Mouse (Mus musculus): ENCODE measurements at regions not wholly inside any gene's neighbourhood (a gene's known extent, or its start where the extent isn't known, plus 50 kb on each side); places are given as distances from the start of the nearest gene placed in this dataset.

DNA sequence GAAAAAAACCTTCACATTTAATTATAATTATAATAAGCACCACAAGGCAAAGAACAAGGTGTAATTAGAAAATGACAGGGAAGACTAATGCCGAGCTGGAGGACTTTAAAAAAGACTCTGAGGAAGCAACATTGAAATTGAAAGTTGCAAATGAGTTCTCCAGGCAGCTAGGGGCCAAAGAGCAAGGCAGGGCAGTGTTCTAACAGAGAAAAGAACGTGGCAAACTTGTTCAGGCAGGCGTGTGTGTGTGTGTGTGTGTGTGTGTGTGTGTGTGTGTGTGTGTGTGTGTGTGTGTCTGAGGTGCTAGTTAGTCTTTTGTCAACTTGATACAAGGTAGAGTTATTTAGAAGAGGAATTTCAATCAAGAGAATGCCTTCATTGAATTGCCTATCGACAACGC is 60.0 kb upstream of the Hmcn1 start:
- Histone ChIP-seq H3K4me3 (no peak overlapping the region), H3K4me2 (ENCODE audit: low read depth) (no peak overlapping the region), H3K79me2 (ENCODE audit: control insufficient read depth, insufficient read depth) (no peaks in the 10 kb centered on the region), H3K27me3 (ENCODE audit: control insufficient read depth, insufficient read depth, insufficient read length) (no peaks in the 10 kb centered on the region), H3ac (ENCODE audit: control insufficient read depth, insufficient read length) (no peak overlapping the region), H3K36me3 (ENCODE audit: control insufficient read depth, insufficient read depth) (no peaks in the 10 kb centered on the region)
- TF ChIP-seq TCF12 (IDR thresholded peaks at IDR 0.05; ENCODE audit: insufficient read depth, poor library complexity, severe bottlenecking) (no peak), E2F4 (IDR thresholded peaks at IDR 0.05; ENCODE audit: insufficient read depth) (no peak), TCF3 (IDR thresholded peaks at IDR 0.05; ENCODE audit: insufficient read length, low read depth) (no peak), MAX (IDR thresholded peaks at IDR 0.05; ENCODE audit: low read depth) (no peak), POLR2AphosphoS2 (IDR thresholded peaks at IDR 0.05; ENCODE audit: insufficient read length, low read depth) (no peak), CEBPB (IDR thresholded peaks at IDR 0.05; ENCODE audit: insufficient read depth, poor library complexity, severe bottlenecking) (no peak), USF1 (IDR thresholded peaks at IDR 0.05; ENCODE audit: low read depth) (no peak), SRF (IDR thresholded peaks at IDR 0.05; ENCODE audit: control insufficient read depth, insufficient read length, low read depth) (no peak), MYOD1 (IDR thresholded peaks at IDR 0.05; ENCODE audit: control insufficient read depth in 1 of 3, insufficient read length in 2 of 3, low read depth in 2 of 3) (no peak), REST (IDR thresholded peaks at IDR 0.05; ENCODE audit: insufficient read depth, insufficient read length) (no peak), POLR2A (IDR thresholded peaks at IDR 0.05; ENCODE audit: insufficient read length, low read depth) (no peak), MYOG (IDR thresholded peaks at IDR 0.05; ENCODE audit: control insufficient read depth in 1 of 3, insufficient read depth in 1 of 3, insufficient read length in 2 of 3, low read depth in 2 of 3) (no peak)

DNA sequence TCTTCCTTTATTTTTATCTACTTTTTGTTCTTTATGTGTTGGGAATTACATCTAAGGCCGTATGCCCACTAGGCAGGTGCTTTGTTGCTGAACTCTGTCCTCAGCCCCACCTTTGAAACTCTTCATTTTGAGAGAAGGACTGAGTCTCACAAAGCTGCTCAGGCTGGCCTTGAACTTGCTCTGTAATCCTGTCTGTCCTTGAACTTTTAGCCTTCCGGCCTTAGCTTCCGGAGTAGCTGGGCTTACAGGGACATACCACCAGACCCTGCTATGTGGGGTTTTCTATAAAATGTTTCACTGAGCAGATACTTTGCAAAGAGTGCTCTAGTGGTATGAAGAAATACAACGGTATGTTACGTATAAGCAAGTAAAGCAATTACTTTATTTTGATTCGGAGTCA is 62.2 kb upstream of the Hmcn1 start:
- H3K79me2 ChIP-seq (ENCODE audit: control insufficient read depth, insufficient read depth), result no peaks in the 10 kb centered on the region
- H3K36me3 ChIP-seq (ENCODE audit: control insufficient read depth, insufficient read depth), result no peaks in the 10 kb centered on the region
- H3ac ChIP-seq (ENCODE audit: control insufficient read depth, insufficient read length), result no peak overlapping the region
- no peak overlapping the region for H3K4me3 ChIP-seq
- H3K4me2 ChIP-seq (ENCODE audit: low read depth), result no peak overlapping the region
- TF ChIP-seq CEBPB (IDR thresholded peaks at IDR 0.05; ENCODE audit: insufficient read depth, poor library complexity, severe bottlenecking) (no peak), REST (IDR thresholded peaks at IDR 0.05; ENCODE audit: insufficient read depth, insufficient read length) (no peak), USF1 (IDR thresholded peaks at IDR 0.05; ENCODE audit: low read depth) (no peak), TCF3 (IDR thresholded peaks at IDR 0.05; ENCODE audit: insufficient read length, low read depth) (no peak), TCF12 (IDR thresholded peaks at IDR 0.05; ENCODE audit: insufficient read depth, poor library complexity, severe bottlenecking) (no peak), POLR2AphosphoS2 (IDR thresholded peaks at IDR 0.05; ENCODE audit: insufficient read length, low read depth) (no peak), MYOD1 (IDR thresholded peaks at IDR 0.05; ENCODE audit: control insufficient read depth in 1 of 3, insufficient read length in 2 of 3, low read depth in 2 of 3) (no peak), E2F4 (IDR thresholded peaks at IDR 0.05; ENCODE audit: insufficient read depth) (no peak), SRF (IDR thresholded peaks at IDR 0.05; ENCODE audit: control insufficient read depth, insufficient read length, low read depth) (no peak), MAX (IDR thresholded peaks at IDR 0.05; ENCODE audit: low read depth) (no peak), POLR2A (IDR thresholded peaks at IDR 0.05; ENCODE audit: insufficient read length, low read depth) (no peak), MYOG (IDR thresholded peaks at IDR 0.05; ENCODE audit: control insufficient read depth in 1 of 3, insufficient read depth in 1 of 3, insufficient read length in 2 of 3, low read depth in 2 of 3) (no peak)
- no peaks in the 10 kb centered on the region for H3K27me3 ChIP-seq (ENCODE audit: control insufficient read depth, insufficient read depth, insufficient read length)

DNA sequence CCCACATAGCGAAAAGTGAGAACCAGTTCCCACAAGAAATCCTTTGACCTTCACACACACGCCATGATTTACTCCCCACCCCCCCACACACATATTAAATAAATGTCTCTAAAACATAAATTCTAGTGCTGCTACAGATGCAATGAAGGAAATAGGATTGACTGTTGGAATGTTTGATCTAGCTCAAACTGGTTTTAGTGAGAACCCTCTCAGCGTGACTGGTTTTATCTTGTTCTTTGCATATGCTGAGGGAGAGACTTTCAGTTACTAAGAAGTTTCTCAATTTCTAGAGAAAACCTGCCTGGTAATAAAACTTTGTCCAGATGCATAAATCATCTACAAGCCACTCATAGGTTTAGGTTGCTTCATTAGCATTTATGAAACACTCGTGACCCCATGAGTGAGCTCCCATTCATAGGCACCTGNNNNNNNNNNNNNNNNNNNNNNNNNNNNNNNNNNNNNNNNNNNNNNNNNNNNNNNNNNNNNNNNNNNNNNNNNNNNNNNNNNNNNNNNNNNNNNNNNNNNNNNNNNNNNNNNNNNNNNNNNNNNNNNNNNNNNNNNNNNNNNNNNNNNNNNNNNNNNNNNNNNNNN is 66.4 kb upstream of the Hmcn1 start:
- Histone ChIP-seq H3K4me3 (no peak overlapping the region), H3K4me2 (ENCODE audit: low read depth) (no peak overlapping the region), H3K36me3 (ENCODE audit: control insufficient read depth, insufficient read depth) (no peaks in the 10 kb centered on the region), H3K27me3 (ENCODE audit: control insufficient read depth, insufficient read depth, insufficient read length) (no peaks in the 10 kb centered on the region), H3K79me2 (ENCODE audit: control insufficient read depth, insufficient read depth) (no peaks in the 10 kb centered on the region), H3ac (ENCODE audit: control insufficient read depth, insufficient read length) (no peak overlapping the region)
- TF ChIP-seq MAX (IDR thresholded peaks at IDR 0.05; ENCODE audit: low read depth) (no peak), CEBPB (IDR thresholded peaks at IDR 0.05; ENCODE audit: insufficient read depth, poor library complexity, severe bottlenecking) (no peak), POLR2AphosphoS2 (IDR thresholded peaks at IDR 0.05; ENCODE audit: insufficient read length, low read depth) (no peak), USF1 (IDR thresholded peaks at IDR 0.05; ENCODE audit: low read depth) (no peak), POLR2A (IDR thresholded peaks at IDR 0.05; ENCODE audit: insufficient read length, low read depth) (no peak), TCF3 (IDR thresholded peaks at IDR 0.05; ENCODE audit: insufficient read length, low read depth) (no peak), REST (IDR thresholded peaks at IDR 0.05; ENCODE audit: insufficient read depth, insufficient read length) (no peak), MYOD1 (IDR thresholded peaks at IDR 0.05; ENCODE audit: control insufficient read depth in 1 of 3, insufficient read length in 2 of 3, low read depth in 2 of 3) (no peak), E2F4 (IDR thresholded peaks at IDR 0.05; ENCODE audit: insufficient read depth) (no peak), MYOG (IDR thresholded peaks at IDR 0.05; ENCODE audit: control insufficient read depth in 1 of 3, insufficient read depth in 1 of 3, insufficient read length in 2 of 3, low read depth in 2 of 3) (no peak), TCF12 (IDR thresholded peaks at IDR 0.05; ENCODE audit: insufficient read depth, poor library complexity, severe bottlenecking) (no peak), SRF (IDR thresholded peaks at IDR 0.05; ENCODE audit: control insufficient read depth, insufficient read length, low read depth) (no peak)

DNA sequence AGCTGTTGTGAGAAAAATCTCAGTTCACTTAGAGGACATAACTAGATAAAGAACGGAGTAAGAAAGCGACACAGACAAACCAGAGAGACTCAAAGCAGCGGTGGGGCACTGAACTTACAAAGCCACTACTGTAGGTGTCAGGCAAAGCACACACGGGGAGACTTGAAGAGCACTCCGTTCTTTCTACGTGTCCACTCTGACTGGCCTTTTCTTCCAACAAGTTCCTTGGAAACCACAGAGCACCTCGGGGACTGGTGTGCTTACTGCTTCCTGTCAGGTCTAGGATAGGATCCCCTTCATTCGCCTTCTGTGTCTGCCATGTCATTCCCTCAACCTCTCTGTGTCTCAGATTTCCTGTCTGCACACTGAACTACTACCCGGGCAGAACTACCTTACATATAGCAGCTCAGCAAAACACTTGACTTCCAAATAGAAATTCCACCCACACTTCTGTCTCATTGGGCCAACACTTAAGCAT is 71.9 kb upstream of the Hmcn1 start:
- TF ChIP-seq POLR2A (IDR thresholded peaks at IDR 0.05; ENCODE audit: insufficient read length, low read depth) (no peak), TCF12 (IDR thresholded peaks at IDR 0.05; ENCODE audit: insufficient read depth, poor library complexity, severe bottlenecking) (no peak), POLR2AphosphoS2 (IDR thresholded peaks at IDR 0.05; ENCODE audit: insufficient read length, low read depth) (no peak), USF1 (IDR thresholded peaks at IDR 0.05; ENCODE audit: low read depth) (no peak), CEBPB (IDR thresholded peaks at IDR 0.05; ENCODE audit: insufficient read depth, poor library complexity, severe bottlenecking) (no peak), MYOG (IDR thresholded peaks at IDR 0.05; ENCODE audit: control insufficient read depth in 1 of 3, insufficient read depth in 1 of 3, insufficient read length in 2 of 3, low read depth in 2 of 3) (no peak), E2F4 (IDR thresholded peaks at IDR 0.05; ENCODE audit: insufficient read depth) (no peak), MYOD1 (IDR thresholded peaks at IDR 0.05; ENCODE audit: control insufficient read depth in 1 of 3, insufficient read length in 2 of 3, low read depth in 2 of 3) (no peak), MAX (IDR thresholded peaks at IDR 0.05; ENCODE audit: low read depth) (no peak), SRF (IDR thresholded peaks at IDR 0.05; ENCODE audit: control insufficient read depth, insufficient read length, low read depth) (no peak), TCF3 (IDR thresholded peaks at IDR 0.05; ENCODE audit: insufficient read length, low read depth) (no peak)
- no peak overlapping the region for H3ac ChIP-seq (ENCODE audit: control insufficient read depth, insufficient read length)
- H3K4me2 ChIP-seq (ENCODE audit: low read depth), result no peak overlapping the region
- H3K36me3 ChIP-seq (ENCODE audit: control insufficient read depth, insufficient read depth), result no peaks in the 10 kb centered on the region
- no peaks in the 10 kb centered on the region for H3K27me3 ChIP-seq (ENCODE audit: control insufficient read depth, insufficient read depth, insufficient read length)
- no peak overlapping the region for H3K4me3 ChIP-seq
- H3K79me2 ChIP-seq (ENCODE audit: control insufficient read depth, insufficient read depth), result no peaks in the 10 kb centered on the region

Data from myocyte (in vitro differentiated cells).